Mouse (Mus musculus): ENCODE results near the gene Sdk1.

The Sdk1 gene

GRCm38 (mm10) chr5:141317095-141317494 is 75.8 kb downstream of the Sdk1 start:
- DNase-seq (ENCODE audit: low read depth in 1 of 2, low spot score in 2 of 2), result no peak

DNA sequence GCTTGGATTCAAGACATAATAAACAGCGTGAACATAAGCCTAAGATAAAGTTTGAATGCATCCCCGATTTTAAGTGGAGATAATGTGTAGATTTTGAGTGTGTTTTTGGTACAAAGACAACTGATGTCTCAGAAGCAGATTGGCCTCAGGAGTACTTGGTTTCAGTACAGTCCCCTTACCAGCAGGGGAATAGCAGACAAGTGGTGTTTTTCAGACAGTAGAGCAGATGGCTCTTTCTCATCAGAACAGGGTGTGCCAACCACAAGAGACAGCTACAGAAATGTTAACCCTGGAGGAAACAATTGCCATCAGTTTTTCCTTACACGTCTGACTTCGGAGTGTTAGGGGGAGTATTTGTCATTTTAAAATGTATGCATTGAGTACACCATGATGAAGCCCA is 83.6 kb downstream of the Sdk1 start:
- DNase-seq (ENCODE audit: low read depth in 1 of 2, low spot score in 2 of 2), result no peak

- no peak for DNase-seq (ENCODE audit: low read depth in 1 of 2, low spot score in 2 of 2)
These were observed 103.1 kb downstream of the Sdk1 start for GRCm38 (mm10) chr5:141344376-141344775.

GRCm38 (mm10) chr5:141345476-141345875 is 104.2 kb downstream of the Sdk1 start:
- DNase-seq (ENCODE audit: low read depth in 1 of 2, low spot score in 2 of 2), result no peak

DNA sequence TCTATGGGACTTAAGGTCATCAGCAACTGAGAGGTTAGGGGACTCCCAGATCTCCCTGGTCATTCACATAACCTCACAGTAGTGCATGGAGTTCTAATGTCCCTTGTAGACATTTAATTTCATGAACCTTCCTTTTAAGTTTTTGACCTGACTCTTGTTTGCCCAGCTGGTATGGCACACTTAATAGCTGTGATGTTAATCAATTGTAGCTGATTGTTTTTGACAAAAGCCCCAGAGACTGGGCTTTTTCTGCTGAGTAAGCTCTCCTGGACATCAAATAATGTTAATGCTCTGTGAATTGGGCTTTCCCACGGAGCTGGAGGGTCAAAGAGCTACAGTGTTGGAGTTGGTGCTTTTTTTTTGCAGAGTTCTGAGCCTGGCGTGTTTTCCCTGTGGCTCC is 121.4 kb downstream of the Sdk1 start:
- DNase-seq (ENCODE audit: low read depth in 1 of 2, low spot score in 2 of 2), result no peak

DNA sequence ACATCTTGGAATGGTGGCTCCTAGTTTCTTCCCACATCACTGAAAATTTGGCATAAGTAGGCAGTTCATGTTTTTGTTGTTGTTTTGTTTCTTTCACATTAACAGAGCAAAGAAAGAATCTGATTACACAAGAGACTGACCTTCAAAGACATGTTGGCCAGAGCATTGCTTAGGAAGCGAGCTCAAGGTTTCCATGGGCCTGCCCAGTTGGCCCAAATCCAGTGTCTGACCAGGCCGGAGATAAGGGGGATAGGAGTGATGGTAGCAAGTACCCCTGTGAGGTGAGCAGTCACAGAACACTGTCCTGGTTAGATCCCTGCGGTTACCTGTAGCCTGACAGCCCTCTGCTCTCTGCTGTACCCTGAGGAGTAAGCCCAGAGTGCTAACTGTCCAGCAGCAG is 122.7 kb downstream of the Sdk1 start:
- no peak for DNase-seq (ENCODE audit: low read depth in 1 of 2, low spot score in 2 of 2)

DNA sequence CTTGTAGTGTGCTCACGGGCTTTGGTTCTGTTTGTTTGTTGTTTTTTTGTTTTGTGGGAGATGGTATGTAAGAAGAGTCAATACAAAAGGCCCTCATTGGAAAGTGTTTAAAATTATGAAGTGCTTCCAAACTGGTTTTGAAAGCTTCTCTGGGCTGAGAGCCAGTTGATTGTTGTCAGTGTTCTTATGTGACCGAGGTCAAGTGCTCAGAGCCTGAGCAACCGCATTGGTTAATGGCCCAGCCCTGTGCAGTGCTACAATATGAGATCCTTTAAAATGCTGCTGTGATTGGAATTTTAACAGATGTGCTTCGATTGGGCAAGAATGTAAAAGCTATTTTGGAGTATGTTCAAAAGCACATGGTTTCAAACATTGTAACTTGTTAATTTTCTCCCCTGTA is 127.3 kb downstream of the Sdk1 start:
- no peak for DNase-seq (ENCODE audit: low read depth in 1 of 2, low spot score in 2 of 2)

DNA sequence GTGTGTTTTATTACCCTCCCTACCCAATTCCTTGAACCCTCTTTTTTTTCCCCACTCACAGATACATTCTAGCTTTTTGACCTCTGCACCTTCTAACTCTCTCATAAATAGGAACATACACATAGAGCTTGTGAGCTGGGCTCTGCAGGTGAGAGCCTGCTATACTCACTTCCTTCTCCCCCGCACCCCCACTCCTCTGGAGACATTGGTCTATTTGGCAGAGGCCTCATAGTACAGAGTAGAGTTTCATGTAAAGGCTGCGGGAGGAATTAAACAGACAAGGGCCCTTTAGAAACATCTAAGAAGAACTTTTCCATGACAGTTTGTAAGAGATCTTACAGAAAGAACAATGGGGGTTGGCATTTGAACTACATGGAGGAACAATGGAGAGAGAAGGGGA is 133.5 kb downstream of the Sdk1 start:
- DNase-seq (ENCODE audit: low read depth in 1 of 2, low spot score in 2 of 2), result no peak

DNA sequence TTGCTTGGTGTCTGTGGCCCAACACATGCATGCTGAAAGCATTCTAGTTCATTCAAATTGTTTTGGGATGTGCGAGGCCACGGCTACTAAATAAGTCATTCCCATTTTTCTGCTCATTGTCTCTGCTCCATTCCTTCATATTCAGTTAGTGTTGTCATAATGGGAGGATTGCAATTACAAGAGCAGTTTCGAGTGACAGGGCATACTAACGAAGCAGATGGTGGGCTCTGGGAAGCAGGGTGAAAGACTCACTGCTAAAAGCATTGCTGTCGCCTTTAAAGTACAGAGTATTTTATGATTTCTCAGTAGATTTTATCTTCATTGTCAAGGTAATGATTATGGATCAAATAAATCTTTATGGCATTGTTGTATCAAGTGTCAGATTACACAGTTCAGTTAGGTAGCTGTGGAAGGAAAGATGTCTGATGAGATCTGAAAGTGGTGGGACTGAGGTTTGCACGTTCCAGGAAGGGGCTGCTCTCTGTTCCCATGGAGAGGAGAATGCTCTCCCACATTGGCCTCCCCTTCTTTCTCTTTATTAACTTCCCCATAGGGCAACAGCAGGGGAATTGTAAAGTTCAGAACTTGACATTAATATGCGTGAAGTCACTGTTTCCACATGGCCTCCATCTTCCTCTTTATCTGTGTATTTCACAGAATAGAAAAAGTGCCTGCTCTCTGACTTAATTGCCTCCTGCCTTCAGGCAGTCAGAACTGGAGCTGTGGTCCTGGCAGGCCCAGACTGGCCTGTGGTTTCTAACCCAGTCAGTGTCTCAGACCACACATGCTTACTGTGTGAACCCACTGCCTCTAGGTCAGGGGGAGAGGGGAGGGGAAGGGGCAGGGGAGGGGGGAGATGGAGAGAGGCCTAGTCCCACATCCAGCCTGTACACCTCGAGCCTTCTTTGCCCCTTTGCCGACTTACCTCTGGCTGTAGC is 138.8 kb downstream of the Sdk1 start:
- no peak for DNase-seq (ENCODE audit: low read depth in 1 of 2, low spot score in 2 of 2)

DNA sequence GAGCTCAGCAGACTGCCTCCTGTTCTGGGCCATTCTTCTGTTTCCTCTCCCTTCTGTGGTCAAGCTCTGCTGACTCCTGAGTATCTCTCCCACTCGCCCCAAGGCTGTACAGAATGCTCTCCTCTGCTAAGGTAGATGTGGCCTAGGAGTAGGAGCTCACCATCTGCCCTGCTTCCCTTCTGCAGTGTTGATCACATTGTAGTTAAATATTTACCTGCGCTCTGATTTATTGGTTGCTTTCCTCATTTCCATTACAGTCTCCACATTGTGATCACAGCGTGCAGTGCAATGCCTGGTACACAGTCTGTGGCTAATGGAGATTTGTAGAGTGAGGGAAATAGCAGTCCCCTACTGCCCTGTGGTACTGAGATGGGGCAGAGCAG is 139.5 kb downstream of the Sdk1 start:
- no peak for DNase-seq (ENCODE audit: low read depth in 1 of 2, low spot score in 2 of 2)

- DNase-seq (ENCODE audit: low read depth in 1 of 2, low spot score in 2 of 2), result no peak
These were observed 140.3 kb downstream of the Sdk1 start for GRCm38 (mm10) chr5:141381581-141381980.

DNA sequence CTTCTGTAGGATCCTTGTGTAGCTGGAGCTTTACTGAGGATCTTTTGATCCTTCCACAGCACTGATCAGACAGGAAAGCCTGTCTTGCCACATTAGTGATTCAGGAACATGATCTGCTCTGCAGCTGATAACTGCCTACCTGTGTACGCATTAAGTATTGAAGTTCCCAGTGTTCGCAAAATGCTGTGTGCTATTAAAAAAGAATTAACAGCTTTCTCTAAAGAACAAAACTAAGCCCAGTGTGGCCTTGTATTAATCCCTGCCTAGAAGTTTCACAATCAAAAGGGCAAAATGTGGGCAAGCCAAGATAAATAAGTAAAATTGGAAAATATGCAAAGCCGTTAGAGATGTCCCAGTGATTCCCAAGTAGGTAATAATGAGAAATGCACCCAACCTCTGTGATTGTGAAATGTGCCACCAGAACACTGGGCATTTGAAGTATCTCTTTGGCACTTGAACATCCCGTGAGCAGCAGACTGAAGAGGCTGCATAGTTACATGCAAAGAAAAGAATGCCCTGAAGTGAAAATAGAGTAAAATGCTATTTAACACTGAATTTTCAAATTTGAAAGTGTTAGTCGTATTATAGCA is 141.1 kb downstream of the Sdk1 start:
- DNase-seq (ENCODE audit: low read depth in 1 of 2, low spot score in 2 of 2), result no peak

DNA sequence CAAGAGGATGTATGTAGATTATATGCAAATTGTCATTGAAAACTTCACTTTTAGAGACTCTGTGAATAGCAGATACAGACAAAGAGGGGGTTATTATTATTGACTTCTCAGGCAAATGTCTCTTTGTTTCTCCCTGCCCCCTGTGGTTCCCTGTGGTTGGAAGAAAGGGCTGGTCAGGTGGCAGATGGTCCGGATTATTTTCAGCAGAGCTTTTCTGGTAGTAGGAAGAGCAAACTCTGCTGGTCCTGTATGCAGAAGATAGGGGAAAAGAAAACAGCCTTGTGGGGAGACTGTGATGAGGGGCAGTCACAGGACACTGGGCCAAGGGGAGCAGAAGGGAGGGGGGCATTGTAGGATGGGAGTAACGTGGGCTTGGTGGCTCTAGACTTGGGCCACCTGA is 147.2 kb downstream of the Sdk1 start:
- DNase-seq (ENCODE audit: low read depth in 1 of 2, low spot score in 2 of 2), result no peak

GRCm38 (mm10) chr5:141390541-141390940 is 149.3 kb downstream of the Sdk1 start:
- DNase-seq (ENCODE audit: low read depth in 1 of 2, low spot score in 2 of 2), result no peak

GRCm38 (mm10) chr5:141391153-141391552 is 149.9 kb downstream of the Sdk1 start:
- DNase-seq (ENCODE audit: low read depth in 1 of 2, low spot score in 2 of 2), result no peak

DNA sequence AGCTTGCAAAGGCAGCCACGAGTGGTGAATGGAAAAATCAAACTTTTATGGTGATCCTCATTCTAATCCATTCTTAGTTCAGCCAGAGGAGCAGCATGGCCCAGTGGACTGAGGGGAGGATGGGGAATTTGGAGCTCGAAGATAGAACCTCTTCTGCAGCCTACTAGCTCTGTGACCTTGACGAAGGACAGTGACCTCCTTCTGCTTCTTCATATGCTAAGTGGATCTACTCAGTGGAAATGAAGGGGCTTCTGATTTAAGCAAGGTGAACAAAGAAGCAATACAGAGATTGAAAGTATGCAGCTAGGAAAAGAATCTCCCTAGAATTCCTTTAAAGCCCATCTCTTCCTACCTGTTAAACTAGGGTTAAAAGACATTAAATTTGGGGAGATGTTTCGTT is 152.6 kb downstream of the Sdk1 start:
- DNase-seq (ENCODE audit: low read depth in 1 of 2, low spot score in 2 of 2), result no peak

DNA sequence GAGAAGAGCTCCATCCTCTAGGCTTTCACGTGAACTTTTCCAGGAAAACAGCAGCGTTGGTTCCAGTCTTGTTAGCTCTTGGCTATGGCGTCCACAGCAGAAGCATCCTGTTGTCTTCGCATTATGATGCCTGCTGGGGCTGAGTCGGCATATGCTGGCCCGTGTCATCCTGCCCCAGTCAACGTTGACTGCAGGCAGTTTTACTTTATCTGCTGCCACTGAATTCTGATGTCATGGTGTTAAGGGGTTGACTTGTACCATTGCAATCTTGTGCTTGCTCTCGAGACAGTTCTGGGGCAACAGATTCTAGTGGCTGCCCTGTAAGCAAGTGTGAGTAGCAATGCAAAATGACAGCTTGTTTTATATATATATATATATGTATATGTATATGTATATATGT is 153.3 kb downstream of the Sdk1 start:
- DNase-seq (ENCODE audit: low read depth in 1 of 2, low spot score in 2 of 2), result no peak

DNA sequence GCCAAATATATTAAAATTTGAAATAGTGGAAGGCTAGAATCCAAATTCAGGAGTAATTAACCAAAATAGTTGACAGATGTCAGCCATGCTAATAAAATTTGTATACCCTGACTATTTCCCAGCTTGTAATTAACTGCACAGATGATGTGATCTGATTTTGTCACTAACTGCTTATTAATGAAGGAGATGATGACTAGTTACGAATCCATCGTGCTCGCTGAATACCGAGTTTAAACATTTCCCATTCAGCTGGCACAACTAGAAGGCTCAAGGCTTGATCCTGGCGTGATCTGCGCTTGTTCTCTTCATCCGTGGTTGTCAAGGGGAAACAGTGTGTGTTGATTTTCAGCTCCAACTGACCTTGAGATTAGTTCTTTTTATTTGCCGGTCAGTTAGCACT is 162.5 kb downstream of the Sdk1 start:
- DNase-seq (ENCODE audit: low read depth in 1 of 2, low spot score in 2 of 2), result no peak

- DNase-seq (ENCODE audit: low read depth in 1 of 2, low spot score in 2 of 2), result no peak
These were observed 163.4 kb downstream of the Sdk1 start for GRCm38 (mm10) chr5:141404651-141405050.

DNA sequence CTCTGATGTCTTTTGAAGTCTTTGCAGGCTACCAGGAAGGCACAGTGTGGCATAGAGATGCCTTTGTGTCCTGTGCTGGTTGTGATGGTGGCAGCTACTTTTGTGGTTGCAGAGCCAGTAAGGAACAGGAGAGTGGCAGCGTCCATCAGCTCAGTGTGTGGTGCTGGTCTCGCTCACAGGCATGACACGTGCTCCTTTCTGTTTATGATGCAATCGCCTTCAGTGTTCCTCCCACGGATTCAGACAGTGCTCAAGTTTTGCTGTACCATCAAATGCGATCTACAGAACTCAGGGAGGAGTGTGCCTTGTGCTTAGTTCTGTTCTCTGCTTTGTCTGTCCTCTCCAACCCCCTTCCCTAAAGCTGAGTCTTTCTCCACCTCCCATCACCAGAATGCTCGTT is 165.6 kb downstream of the Sdk1 start:
- DNase-seq (ENCODE audit: low read depth in 1 of 2, low spot score in 2 of 2), result no peak

- DNase-seq (ENCODE audit: low read depth in 1 of 2, low spot score in 2 of 2), result no peak
These were observed 171.7 kb downstream of the Sdk1 start for GRCm38 (mm10) chr5:141413013-141413412.

- no peak for DNase-seq (ENCODE audit: low read depth in 1 of 2, low spot score in 2 of 2)
These were observed 174.5 kb downstream of the Sdk1 start for GRCm38 (mm10) chr5:141415644-141416243.

Measured in monocyte, adult 2 months (primary cell).